Mouse (Mus musculus) layer of hippocampus, adult 9-10 months (tissue): ENCODE data around the gene Olfr800.

Experiments
- DNase-seq: peaks from one replicate; pipeline ENCODE4 v3.0.0; 2022; ENCODE audit warnings: low spot score

Gene Olfr800

GRCm38 (mm10) chr10:129657394-129657793 lies at the start of gene Olfr800:
TSS of gene Olfr800 (plus strand) at chr10:129657694.
- DNase-seq: no peak

- DNase-seq: no peak
Observed at GRCm38 (mm10) chr10:129612470-129612869, 45.0 kb upstream of the Olfr800 start, which contains the start of gene Olfr796. TSS of gene Olfr796 (minus strand) at chr10:129612570.

GRCm38 (mm10) chr10:129621724-129622123 lies 35.8 kb upstream of the Olfr800 start:
- DNase-seq: no peak

- no peak for DNase-seq
Observed at GRCm38 (mm10) chr10:129623251-129623650, 34.2 kb upstream of the Olfr800 start.

- DNase-seq: no peak
Observed at GRCm38 (mm10) chr10:129627834-129628233, 29.7 kb upstream of the Olfr800 start, which contains the start of gene Olfr798. TSS of gene Olfr798 (minus strand) at chr10:129627934.

GRCm38 (mm10) chr10:129637184-129637583 lies 20.3 kb upstream of the Olfr800 start, which contains the start of gene Olfr799:
TSS of gene Olfr799 (plus strand) at chr10:129637484.
- no peak for DNase-seq

- DNase-seq: no peak
Observed at GRCm38 (mm10) chr10:129651763-129652162, 5.7 kb upstream of the Olfr800 start.

GRCm38 (mm10) chr10:129673765-129674164 lies 16.3 kb downstream of the Olfr800 start, which contains the start of gene Olfr801:
TSS of gene Olfr801 (minus strand) at chr10:129673865.
- no peak for DNase-seq

- no peak for DNase-seq
Observed at GRCm38 (mm10) chr10:129688069-129688468, 30.6 kb downstream of the Olfr800 start, which contains the start of gene Olfr802. TSS of gene Olfr802 (minus strand) at chr10:129688169.

GRCm38 (mm10) chr10:129694186-129694585 lies 36.7 kb downstream of the Olfr800 start, which contains the start of gene Olfr803:
TSS of gene Olfr803 (minus strand) at chr10:129694286.
- DNase-seq: no peak

GRCm38 (mm10) chr10:129702910-129703309 lies 45.4 kb downstream of the Olfr800 start, which contains the start of gene Olfr804:
TSS of gene Olfr804 (plus strand) at chr10:129703210.
- no peak for DNase-seq
